Mouse (Mus musculus): ENCODE results near the gene Otx1.
A peak's percentile ranks its signal among the peaks of the same experiment; 100 is the strongest.

Otx1 gene

DNA sequence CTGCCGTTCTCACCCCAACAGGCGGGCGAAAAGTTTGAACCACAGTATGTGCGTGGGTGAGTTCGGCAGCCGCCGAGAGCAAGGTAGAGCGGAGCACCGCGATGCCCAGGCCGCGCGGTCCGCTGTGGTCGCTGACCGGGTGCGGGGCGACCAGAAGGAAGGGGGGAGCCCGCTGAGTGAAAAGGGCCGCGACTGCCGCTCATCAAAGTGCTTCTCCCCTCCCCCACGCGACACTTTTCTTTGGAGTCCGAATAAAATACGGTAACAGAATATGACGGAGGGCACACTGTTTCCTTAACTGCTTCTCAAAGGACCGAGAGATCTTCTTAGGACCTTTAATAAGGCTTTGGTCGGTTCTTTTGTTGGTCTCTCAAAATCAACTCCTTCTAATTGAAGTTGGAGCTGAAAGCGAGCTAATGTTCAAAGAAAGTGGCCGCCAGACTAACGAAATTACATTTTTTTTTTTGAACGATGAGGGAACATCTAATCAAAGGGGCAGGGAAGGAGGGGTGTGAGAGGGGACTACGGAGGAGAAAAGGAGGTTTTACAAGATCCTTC is at the start of gene Otx1:
Gene Otx1, minus strand, starts transcription at position 115 of the 558 bp plus-strand sequence.
- DNase-seq (ENCODE audit: low spot score), result no peak

DNA sequence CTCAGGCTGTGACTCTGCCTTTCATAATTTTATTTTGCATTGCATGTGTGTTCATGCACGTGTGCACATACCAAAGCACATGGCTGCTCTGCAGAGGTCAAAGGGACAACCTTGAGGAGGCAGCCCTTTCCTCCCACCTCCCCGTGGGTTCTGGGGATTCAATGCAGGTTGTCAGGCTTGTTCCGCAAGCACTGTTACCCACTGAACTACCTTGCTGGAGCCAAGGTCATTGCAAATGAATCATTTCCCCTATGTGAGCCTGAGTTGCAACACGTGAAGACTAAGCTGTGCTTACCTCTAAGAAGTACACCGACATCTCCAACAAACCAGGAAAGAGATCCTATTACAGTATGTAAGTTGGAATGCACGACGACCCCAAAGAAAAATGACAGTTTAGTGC is 48.2 kb upstream of the Otx1 start:
- peak; percentile 26 for DNase-seq (ENCODE audit: low spot score)

DNA sequence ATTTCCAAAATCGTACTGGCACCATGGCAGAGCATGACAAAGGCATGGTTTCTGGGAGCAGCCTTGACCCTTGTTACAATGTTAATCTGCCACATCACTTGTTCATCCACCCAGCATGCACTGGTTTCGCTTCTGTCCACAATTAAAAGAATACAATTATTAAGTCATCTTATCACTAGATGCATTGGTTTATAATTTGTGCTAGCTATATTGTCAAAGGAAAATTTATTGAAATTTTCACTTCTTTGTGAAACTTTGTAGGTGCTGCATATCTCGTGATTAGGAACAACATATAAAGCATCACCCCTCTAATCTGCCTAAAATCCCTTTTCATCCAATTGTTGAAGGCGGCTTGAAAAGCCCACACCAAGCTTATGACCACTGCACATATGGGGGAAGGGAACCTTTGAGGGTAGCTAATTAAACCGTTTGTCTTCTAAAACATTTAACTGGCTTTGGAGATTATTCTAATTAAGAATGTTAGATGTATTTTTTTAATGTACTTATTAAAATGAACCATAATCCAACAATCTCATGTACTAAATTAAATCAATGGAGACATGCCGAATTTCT is 37.2 kb upstream of the Otx1 start:
- no peak for DNase-seq (ENCODE audit: low spot score)

DNA sequence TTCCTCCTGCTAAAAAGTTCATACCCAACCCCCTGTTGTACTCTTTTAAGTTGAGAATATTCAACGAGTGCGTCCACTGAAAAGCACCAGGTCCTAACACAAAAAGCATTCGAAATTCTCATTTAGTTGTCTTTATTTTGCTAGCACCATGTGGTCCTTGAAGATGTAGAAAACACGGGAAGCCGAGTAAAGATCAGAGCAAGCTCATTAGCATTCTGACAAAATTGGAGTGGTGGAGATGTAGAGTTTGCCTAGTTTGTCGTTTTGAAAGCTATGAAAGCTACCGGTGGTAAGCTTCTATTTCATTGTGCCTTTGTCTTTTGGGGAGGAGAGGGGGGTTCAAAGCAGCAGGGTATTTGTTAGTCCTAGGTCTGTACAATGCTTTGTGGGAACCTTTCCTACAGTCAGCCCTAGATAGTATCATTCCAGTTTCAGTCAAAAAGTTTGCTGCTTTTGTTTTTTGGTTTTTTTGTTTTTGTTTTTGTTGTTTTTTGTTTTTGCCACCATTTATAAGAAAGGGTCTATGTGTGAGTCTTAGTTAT is 31.9 kb upstream of the Otx1 start:
- no peak for DNase-seq (ENCODE audit: low spot score)

DNA sequence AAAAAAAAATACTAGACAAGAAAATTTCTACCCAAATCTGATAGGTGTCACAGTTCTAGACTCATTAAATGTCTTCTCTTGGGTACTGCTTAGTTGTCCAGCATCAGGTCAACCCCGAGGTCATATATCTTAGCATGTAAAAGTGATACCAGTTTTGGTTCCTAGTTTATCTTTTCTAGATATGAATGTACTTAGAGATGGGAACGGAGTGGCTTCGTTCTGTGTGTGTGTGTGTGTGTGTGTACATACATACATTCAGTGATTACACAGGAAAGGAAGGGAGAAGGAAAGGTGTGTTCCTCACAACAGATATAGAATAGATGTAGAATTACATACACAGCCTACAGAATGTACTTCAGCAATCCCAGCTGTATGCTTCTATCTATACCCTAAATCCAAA is 30.9 kb upstream of the Otx1 start:
- DNase-seq (ENCODE audit: low spot score), result no peak

DNA sequence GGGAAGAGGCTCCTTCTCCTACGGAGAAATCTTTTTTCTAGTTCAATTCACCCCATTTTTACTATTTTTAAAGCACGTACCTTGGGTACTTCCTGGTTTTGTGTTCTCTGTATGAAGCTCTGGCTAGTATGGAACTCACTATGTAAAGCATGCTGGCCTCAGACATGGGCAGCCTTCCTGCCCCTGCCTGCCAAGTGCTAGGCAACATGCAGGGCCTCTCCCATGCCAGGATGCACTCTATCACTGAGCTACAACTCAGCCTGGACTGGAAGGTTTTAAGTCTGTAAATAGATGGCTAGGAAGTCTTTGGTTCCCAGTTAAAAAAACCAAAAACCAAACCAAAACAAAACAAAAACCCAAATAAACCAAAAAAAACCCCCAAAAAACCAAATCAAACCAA is 17.9 kb upstream of the Otx1 start:
- DNase-seq (ENCODE audit: low spot score), result no peak

DNA sequence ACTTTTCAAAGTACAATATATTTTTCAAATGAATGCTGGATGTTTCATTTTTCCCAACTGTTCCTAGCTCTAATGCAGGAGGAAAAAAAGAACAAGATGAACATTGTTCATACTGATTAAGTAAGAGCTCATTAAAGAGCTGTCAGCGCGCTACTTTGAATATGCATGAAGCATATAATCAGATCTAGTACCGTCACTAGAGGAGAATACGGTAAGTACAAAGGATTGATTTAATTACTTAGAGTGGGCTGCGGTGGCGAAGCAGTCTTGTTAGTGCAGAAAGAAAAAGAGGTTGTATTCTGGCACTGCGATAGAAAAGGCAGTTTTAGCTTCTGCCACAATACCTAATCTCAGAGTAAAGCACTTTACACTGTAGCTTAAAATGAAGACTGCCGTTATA is 14.7 kb upstream of the Otx1 start:
- DNase-seq (ENCODE audit: low spot score), result no peak

DNA sequence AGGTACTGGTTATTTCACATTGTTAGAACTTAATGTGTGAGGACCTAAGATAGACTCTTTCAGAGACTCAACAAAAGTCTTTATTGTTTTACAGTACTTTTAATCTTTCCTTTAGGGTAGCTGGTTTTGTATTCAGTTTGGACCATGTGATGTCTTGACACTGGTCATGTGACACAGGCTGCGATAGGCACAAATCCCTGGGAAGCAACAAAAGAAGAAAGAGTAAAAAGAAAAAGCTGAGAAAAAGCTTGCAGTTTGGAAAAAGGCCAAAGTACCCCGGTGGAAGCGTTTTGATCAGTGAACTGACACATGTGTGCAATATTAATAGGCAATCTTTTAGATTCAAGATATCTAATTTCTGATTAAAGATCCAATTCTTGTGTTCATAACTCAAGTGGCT is 13.6 kb upstream of the Otx1 start:
- no peak for DNase-seq (ENCODE audit: low spot score)

DNA sequence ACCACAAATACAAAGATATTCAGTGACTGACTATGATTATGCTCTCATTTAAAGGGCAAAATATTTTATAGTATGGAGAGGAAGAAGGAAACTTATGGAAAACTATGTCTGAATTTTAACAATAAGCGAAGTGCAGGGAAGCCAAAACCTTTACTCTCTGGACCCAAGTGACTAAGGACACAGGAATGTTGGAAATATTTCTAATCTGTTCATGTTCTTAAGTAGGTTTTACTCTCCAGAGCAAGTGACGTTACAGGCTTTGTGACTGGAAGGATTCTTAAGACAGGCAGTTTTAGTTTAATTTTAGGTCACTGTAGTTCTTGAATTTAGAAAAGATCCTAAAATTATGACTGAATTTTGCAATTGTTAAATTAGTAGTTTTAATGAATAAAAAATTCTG is 6.1 kb upstream of the Otx1 start:
- no peak for DNase-seq (ENCODE audit: low spot score)

DNA sequence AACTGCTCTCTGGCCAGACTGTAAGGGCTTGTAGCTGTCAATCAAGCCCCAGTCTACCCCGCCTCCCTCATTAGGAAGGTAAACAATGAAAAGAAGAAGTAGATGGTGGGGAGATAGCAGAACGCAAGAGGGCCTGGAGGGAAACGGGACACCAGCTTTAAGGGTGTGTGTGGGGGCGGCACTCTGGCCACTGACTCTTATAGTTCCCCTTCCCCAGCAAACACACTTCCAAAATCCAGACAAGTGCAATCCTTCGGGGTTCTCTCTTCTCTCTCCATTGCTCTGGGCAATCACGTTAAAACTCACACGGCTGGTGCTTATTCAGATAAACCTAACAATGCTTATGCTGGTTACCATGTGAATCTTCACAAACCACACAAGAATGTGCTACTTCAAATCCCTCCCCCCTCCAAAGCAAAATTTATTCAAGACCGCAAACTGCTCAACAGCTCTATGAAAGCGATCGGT is 5.5 kb upstream of the Otx1 start:
- no peak for DNase-seq (ENCODE audit: low spot score)

DNA sequence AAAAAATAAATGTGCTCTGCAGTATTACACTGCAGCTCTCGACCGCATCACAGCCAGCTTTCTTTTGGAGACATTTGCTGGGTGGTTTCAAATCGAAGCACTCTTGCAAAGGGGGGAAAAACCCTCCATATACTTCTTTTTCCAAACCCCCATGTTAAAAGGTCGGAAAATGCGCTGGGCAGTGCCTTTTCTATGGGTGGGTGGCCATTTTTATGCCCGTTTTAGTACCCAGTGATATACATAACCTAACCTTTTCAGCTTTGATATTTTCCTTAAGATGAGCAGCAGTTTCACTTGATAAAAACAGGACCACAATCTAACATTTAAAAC is 5.0 kb upstream of the Otx1 start:
- DNase-seq (ENCODE audit: low spot score), result no peak

DNA sequence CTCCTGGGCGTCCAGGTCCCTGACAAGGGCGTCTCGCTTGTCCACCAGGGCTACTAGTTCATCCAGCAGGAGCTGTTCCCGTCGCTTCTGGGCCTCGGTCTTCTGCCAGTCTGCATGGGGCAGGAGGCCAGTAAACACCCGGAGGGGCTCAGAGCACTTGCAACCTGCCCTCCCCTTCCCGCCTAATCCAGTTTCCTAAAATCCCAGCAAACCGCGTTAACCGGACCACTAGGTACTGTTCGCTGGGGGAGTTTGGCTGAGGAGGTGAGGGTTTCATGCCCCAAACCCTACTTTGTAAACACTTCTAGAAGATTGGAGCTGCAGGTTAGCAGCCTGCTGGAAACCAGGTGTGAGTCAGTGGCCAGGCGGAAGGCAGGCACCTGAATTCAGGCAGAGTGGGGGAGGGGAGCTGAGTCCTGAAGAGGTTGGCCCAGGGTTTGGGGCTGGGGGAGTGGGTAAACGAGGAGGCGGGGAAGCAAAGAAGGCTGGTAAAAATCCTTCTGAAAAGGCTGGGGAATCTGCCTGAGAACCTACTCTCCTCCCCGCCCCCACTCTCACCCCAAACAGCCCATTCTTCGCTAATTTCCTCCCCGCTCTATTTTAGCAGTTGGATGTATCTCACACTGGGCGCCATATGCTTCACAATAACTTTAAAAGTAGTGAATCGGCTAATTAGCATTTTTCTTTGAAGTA is 4.5 kb upstream of the Otx1 start:
- no peak for DNase-seq (ENCODE audit: low spot score)

DNA sequence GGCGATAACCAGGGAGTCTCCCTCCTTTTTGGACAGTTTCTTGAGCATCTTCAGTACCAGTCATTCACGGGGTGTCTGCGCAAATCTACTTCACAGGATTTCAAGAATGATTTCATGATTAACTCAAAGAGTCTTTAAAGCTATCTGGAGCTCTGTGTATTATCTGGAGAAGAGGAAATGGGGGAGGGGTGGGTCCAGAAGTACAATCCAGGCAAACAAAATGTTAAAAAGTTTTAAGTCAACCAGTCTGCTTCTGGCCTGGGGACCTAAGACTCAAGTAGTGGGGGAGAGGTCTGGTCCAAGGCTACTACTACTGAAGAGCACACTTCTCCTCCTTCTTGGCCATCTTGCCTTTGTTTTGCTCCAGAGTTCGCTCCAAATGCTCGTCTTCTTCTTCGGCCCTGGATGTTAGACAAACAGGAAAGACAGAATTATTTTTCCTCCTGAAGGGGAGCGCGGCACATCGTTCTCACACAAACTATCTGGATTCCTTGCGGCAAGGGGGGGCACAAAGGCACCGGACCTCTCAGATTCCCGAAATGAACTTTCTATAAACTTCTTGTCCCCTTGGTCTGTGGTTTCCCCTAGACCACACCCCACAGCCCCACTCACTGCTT is 3.9 kb upstream of the Otx1 start:
- DNase-seq (ENCODE audit: low spot score), result no peak

DNA sequence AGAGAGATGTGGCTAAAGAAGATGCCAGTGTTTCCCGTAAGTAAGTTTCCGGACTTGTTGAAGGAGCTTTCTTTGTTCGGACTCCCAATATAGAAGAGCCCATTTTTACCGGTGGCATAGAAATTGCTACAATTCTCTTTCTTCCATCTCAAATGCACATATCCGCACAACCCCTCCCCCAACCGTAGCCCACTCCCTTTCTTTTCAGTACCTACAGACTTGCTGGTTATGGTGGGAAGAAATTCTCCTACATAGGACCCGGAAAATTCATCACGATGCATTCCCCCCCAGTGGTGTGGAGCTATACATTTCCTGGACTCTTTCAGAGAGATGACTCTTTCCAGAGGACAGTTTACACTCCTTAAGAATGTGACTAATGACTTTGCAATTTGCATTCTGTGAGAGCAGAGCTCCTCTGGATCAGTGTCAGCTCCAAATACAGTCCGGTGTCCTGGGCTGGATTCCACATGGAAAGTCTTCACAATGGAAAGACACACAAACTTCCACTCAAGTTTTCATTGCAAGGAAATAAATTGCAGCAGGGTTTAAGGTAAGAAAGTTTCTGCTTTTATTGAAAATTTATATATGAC is 2.7 kb upstream of the Otx1 start:
- no peak for DNase-seq (ENCODE audit: low spot score)

DNA sequence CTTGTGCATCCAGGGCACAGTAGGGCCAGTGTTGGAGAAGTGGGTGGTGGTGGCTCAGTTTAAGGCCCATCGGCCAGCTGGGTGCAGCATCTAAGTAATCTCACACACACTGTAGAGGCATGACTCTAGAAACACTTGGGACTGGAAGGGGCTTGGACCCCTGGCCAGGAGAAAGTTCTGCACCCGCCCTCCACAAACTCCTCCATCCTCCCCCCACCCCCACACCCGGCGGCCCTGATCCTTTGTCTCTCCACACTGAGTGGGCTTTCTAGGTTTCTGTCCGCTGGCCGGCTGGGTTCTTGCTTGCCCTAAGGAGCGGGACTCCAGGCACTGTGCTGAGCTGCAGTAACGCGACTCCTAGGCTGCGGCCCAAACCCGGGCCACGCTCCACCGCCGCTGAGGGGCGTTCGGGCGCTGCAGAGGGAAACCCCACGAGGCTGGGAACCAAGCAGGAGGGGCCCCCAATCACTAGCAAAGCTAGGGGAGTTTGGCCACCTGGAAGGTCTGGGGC is 1.7 kb upstream of the Otx1 start:
- no peak for DNase-seq (ENCODE audit: low spot score)

DNA sequence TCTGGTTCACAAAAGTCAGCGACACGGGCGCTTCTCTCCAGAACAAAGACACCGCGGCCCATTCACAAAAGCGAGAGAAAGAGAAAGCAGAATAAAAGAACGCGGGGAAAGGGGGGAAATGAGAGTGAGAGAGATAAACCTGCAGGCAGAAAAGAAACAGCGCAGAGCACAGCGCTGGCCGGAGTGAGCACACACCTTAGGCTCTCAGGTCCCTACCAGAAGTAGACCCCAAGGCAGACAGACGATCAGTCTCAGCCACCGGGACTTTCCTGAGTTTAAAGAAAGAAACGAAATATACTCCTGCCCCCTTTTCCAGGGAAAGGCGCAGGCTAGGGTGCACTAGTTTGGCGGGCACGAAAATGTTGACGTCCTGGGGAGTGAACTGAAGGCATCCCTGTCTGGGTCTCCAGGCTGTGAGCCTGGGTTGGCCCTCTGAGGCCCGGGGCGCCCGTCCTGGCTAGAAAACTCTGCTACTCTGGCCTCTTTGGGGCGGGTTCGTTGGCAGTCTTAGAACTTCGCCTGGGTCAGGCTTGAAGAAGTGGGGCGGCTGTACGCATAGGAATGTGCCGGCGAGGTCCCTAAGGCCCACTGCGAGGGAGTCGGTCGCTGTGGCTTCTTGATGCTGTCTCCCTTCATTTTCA is 764 bp upstream of the Otx1 start:
- DNase-seq (ENCODE audit: low spot score), result no peak

DNA sequence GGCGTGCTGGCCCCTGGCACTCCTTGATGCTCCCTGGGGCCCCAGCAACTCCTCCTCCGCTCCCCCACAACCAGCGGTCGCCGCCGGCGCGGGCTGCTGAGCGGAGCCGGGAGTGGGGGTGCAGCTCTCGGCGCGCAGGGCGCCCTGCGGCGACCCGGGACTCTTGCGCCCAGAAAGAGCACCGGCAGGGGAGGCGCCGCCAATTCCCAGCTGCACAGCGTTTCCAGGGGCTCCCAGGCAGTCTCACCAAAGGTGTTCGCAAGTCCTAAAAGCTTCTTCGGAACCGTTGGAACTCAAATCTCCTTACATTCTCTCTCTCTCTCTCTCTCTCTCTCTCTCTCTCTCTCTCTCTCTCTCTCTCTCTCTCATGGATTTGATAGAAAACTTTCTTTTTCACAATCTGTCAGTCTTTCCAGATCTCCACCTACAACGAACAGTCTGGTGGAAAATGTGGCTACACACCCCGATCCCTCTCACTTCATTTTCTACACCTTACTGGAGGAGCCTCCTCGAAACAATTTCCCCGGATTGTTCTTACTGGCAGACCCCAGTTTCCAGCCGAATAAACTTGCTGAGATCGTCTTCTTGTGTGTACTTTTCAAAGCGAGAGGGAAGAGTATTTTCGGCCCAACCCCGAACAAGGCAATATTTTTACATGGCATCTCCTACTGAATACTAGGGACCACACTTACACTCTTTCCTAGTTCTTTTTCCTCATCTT is 475 bp downstream of the Otx1 start:
- no peak for DNase-seq (ENCODE audit: low spot score)

DNA sequence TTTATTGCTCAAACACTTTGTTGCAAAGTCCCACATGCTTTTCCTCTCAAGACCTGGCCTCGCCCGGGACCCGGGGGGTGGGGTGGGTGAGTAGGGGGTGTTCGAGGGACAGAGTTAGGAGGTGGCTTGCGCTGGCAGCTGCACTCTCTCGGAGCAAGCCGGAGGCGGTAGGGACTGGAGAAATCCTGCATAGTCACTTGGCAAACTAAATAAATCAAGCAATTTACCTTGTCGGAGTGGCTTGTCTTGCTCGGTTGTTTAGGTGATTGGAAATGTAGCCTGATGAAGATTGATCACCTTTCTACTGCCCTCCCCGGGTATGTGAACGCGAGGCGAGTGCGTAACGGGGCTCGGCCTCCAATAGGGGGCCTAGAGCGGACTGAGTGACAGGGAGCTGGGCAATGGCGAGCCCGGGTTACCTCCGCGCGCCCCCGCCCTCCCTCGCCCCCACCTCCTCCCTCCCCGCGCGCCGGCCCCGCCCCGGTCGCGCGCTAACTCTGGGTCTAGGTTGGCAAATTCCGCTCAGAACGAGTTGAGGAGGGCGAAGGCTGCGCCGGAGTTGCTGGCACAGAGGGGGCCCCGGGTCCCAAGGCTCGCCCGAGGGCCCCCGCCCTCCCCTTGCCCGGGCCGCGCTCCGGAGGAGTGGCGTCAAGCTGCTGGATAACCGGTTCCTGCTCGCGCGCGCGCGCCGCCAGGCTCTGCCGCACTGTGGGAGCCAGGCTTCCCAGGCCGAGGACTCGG is 1.2 kb downstream of the Otx1 start:
- DNase-seq (ENCODE audit: low spot score), result peak; percentile 61

DNA sequence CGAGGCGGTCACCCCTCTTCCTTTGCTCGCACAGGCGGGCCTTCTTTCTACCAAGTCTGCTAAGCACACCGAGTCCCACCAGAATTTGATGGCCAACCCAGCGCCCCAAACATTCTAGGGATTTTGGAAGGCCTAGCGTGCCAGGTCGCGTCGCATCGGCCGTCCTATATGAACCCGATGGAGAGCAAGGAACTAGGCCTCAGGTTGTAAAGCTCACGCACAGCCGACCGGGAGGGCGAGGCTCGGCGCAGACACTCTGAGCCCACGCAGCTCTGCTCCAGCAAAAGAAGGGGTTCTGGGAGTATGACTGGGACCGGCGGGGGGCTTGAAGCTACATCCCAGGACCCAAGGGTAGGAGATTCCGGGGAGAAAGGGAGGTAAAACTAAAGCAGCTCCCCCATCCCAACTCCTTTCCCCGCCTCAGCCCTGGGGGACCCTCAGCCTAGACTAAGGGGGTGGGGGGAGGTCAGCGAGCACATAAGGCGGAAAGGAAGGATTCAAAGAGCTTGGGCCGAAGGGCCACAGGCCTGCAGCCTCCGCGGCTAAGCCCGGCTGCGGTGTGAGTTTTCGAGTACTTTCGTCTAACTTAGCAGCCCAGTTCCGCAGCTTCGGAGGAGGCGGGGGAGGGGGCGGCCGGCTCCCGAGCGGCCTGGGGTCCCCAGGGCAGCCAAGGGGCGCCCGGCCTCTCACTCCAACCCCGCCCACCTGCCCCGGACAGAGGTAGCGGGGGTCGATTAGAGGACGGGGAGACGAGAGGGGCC is 2.2 kb downstream of the Otx1 start:
- no peak for DNase-seq (ENCODE audit: low spot score)
